Mouse (Mus musculus) embryo, embryonic 11.5 days (tissue): ENCODE results near the gene Ap2b1.
"Not testable (repeated sequence)": the region's sequence is repeated elsewhere in the genome, so short reads cannot be mapped to it uniquely, and the experiment has no call there.

Experiments
- DNase-seq: peaks from one replicate; pipeline ENCODE4 v3.0.0-alpha.2; 2012; ENCODE audit warnings: low read depth, low spot score

Gene Ap2b1

DNA sequence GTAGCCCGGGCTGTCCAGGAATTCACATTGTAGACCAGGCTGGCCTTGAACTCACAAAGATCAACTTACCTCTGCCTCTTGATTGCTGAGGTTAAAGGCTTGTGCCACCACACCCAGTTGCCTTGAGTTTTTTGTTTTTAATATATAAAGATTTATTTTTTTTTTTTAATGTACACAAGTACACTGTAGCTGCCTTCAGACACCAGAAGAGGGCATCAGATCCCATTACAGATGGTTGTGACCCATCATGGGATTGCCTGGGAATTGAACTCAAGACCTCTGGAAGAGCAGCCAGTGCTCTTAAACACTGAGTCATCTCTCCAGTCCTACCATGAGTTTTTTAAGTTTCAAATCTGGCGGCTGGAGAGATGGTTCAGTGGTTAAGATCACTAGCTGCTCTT is 2.6 kb downstream of the Ap2b1 start:
- no peak for DNase-seq

- no peak for DNase-seq
Observed at GRCm38 (mm10) chr11:83302124-83302523, 3.3 kb downstream of the Ap2b1 start.

- peak; percentile 92 for DNase-seq
Observed at GRCm38 (mm10) chr11:83302526-83303251, 3.9 kb downstream of the Ap2b1 start, which contains the start of gene Pex12. Gene Pex12 (minus strand): TSS chr11:83302586.

GRCm38 (mm10) chr11:83303751-83304150 is 4.9 kb downstream of the Ap2b1 start:
- DNase-seq, result no peak

- no peak for DNase-seq
Observed at GRCm38 (mm10) chr11:83304485-83304884, 5.7 kb downstream of the Ap2b1 start.

GRCm38 (mm10) chr11:83306700-83307253 is 8.0 kb downstream of the Ap2b1 start:
- DNase-seq, result no peak

GRCm38 (mm10) chr11:83312471-83312870 is 13.6 kb downstream of the Ap2b1 start:
- no peak for DNase-seq

GRCm38 (mm10) chr11:83319048-83319447 is 20.2 kb downstream of the Ap2b1 start:
- no peak for DNase-seq

GRCm38 (mm10) chr11:83326692-83327091 is 27.9 kb downstream of the Ap2b1 start:
- not testable (repeated sequence) for DNase-seq

GRCm38 (mm10) chr11:83327427-83327826 is 28.6 kb downstream of the Ap2b1 start:
- peak; percentile 36 for DNase-seq

GRCm38 (mm10) chr11:83335826-83336225 is 37.0 kb downstream of the Ap2b1 start:
- DNase-seq, result no peak

- no peak for DNase-seq
Observed at GRCm38 (mm10) chr11:83339705-83340104, 40.9 kb downstream of the Ap2b1 start.

GRCm38 (mm10) chr11:83341716-83342245 is 43.0 kb downstream of the Ap2b1 start:
- no peak for DNase-seq

GRCm38 (mm10) chr11:83355428-83355827 is 56.6 kb downstream of the Ap2b1 start:
- no peak for DNase-seq

GRCm38 (mm10) chr11:83357421-83357820 is 58.6 kb downstream of the Ap2b1 start:
- peak; percentile 22 for DNase-seq

- DNase-seq, result no peak
Observed at GRCm38 (mm10) chr11:83364656-83365055, 65.8 kb downstream of the Ap2b1 start.

- no peak for DNase-seq
Observed at GRCm38 (mm10) chr11:83371267-83371666, 72.4 kb downstream of the Ap2b1 start.

DNA sequence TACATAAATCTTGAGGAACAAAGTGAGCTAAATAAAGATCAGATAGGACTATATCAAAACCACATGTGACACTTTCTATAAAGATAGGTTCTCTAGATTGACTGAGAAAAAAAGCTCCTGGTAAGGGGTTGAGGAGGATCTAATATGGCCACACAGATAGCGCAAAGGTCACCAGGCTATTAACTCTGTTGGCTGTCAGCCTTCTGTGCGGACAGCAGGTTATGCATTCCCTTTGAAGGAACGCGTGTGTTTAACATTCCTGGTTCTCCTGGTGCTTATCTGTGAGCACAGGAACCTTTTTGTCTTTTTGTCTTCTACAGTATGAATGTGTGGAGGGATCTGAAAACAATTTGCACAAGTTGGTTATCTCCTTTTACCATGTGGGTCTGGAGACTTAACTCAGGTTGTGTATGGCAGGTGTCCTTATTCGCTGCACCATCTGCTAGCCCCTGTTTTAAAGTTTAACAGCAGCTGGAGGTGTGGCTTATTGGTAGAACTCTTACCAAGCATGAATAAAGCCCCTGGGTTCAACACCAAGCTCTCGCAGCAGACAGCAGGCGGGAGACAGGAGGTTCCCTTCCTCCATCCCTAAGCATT is 81.0 kb downstream of the Ap2b1 start:
- no peak for DNase-seq

DNA sequence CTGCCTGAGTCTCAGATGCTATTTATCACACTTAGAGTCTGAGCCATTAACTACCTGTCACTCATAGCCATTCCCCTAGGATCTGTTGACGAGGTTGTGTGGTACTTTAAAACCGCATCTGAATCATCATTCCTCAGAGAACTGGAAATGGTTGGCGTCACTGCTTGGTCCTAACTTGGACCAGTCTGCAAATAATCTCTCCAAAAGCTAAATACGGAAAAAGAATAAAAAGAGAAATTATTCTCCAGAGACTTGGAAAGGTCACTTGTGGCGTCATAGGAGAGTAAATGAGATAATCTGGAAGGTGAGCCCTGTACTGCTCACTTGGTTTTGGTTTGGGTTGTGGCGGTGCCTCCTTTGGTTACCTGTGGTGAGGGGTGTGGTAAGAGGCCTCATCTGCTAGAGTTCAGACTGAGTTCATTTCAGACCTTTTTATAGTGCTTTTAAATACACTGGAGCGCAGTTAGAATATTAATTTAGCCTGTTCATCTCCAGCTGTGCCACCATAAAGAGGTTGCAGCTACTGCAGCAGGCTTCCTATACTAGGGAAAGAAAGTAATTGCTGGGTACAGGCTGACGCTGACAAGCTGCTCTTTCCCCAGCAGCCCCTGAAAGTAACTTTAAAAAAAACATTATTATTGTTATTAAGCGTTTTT is 84.2 kb downstream of the Ap2b1 start:
- DNase-seq, result no peak

DNA sequence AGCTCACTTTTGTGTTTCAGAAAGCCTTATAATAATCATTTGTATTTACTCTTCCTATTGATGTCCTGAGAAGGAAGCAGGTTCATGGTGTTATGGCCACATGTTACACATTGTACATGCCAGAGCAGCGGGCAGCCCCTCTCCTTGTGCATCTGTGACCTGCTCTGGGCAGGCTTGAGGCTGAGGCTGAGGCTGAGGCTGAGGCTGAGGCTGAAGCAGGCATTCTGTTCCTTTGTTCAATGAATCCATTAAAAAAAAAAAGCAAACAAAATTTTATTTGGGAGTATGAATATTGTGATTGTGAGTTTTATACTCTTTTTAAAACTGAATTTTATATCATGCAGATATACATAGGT is 84.7 kb downstream of the Ap2b1 start:
- DNase-seq, result no peak

DNA sequence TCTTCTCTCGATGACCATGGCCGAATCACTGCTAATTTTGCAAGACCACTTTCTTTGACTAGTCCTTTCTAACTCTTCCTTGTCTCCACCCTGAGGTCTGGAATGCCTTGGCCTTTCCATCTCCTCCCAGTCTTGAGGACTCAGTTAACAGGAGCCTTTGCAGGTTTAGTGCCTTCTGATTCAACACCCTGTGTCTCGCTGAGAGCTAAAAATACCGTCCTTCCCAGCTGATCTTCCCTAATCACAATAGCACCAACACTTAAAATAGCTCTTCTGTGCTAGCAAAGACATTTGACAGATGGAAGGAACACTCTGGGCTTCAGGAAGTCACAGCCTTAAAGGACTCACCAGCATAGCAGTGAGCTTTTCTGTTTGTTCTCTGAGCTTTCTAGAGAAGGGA is 94.2 kb downstream of the Ap2b1 start:
- no peak for DNase-seq

GRCm38 (mm10) chr11:83394802-83395439 is 96.1 kb downstream of the Ap2b1 start:
- no peak for DNase-seq
